Mouse (Mus musculus) gastrocnemius, postnatal 25 days (tissue): Measurements from ENCODE around the gene Gm17571. TPM values are rescaled to one million over a fixed set of nuclear protein-coding genes. Genes with fewer than 3 reads are reported as not detected.

Source experiments
- DNase-seq: peaks from one replicate; pipeline ENCODE4 v3.0.0; 2022
- long read RNA-seq, 2 experiments: library from polyadenylated mRNA; stranded (forward); transcript quantifications; one replicate each; pipeline ENCODE4 v2.0.0; 2021
- total RNA-seq, 2 experiments: library from RNA; stranded (reverse); gene quantifications; 1 replicate in 1 of 2; 2 replicates in 1 of 2; pipeline ENCODE4 v1.2.3; 2021

The Gm17571 gene
- not detected for total RNA-seq
- long read RNA-seq, experiment 1 = 0 reads
- long read RNA-seq, experiment 2 = 0 reads

DNA sequence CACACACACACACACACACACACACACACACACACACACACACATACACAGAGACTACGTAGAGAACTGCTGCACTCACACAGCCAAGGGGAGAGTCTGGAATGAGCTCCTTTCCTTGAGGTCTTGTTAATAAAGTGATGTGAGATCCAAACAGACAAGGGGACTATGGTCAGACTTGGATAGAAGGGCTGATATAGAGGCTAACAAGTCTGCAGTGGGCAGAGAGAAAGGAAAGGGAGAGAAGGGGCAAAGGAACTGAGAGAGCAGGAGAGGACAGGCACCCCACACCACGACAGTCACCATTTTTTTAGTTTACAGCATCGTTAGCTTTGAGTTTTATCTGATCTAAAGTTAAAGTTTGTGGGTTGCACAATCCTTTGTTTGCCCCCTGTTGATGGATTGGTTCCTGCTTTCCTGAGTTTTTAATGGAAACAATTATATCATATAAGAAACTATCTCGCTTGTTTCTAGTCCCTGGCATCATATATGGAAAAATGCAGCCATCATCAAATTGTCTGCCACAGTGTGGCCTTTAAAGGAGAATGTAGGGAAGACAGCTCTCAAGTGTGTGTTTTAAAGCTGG lies at the start of gene Gm17571:
TSS of gene Gm17571 (minus strand) at position 51 of the 583 bp plus-strand sequence.
- DNase-seq = no peak

- DNase-seq = no peak
Observed at GRCm38 (mm10) chr9:13495530-13495929, 49.0 kb upstream of the Gm17571 start.

DNA sequence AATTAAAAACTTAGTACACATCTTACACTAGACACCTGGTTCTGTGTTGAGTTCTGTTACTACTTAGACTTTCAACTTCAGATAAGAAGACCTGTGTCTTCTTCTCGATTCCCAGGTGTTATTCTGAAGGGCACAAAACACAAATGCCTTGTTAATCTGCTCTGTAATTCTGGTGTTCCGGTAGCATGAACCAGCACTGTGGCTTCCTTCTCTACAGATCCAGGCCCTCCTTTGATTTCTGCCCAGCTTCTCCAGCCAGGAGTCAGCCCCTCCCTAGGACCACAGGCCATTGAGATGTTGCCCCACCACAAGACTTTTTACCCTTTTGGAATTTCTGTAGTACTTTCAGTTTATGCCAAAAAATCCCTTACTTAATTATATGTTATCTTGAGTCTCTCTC lies 47.2 kb upstream of the Gm17571 start:
- no peak for DNase-seq

GRCm38 (mm10) chr9:13492807-13493206 lies 46.3 kb upstream of the Gm17571 start:
- no peak for DNase-seq

DNA sequence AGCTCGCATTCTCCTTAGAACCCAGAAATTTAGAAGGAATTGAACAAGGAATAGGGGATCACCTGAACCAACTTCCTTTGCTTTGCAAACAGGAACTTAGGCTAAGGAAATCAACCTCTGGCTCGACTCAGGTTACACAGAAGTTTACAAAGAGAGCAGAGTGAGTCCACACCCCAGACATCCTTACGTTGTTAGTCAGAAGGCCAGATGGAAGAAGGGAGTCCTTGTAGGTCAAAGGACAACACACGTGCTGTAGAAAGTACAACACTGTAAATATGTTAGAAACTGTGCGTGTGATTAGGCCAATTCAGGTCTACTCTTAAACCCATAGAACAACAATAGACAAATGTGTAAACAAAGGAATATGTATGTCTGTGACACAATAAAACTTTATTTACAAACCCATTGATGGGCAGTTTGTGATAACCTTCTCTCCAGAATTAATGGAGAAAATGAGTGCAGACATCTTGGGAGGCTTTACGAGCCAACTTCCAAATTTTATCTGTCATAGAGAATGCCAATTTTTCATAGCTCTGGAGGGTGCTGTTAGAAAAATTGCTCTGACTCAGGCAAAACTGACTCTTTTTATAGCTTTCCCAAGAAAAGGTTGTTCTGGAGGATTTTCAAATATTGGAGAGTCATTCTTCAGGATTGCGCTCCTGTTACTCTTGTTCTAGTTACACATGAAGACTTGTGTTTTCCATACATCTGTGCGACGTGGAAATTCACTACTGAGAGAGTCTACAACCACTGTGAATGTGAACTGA lies 45.5 kb upstream of the Gm17571 start:
- no peak for DNase-seq

DNA sequence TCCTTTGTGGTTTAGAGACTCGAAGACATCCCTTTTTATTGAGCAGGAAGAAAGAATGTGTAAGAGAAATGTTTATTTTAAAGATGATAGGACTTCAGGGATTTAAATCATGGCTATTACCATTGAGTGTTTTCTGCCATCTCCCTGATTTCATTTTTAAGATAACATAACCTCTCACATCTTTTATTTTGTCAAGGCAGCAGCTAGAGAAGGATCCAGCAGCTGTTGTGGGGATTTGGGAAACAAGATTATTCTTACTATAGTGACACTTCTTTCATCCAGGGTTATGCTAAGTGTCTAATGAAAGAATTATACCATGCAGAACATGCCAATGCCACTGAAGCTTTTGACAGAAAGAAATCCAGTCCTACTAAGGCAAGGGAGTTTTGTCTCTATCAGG lies 44.6 kb upstream of the Gm17571 start:
- no peak for DNase-seq

DNA sequence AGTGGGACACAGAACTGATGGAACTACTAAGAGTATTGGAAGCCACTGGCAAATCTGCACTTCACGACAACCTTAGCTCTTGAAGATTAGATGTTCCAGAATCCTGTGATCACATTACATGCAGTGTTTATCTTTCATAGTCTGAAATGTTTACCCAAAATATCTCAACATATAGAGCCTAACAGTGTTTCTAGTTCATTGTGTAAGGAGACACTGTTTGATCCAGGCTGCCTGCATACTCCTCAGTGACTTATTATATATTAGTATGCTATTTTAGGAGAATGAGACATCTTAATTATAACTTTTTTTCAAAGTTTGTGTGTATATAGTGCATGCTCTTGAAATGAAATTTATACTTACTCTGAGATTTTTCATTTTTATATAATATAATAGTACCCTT lies 39.4 kb upstream of the Gm17571 start:
- no peak for DNase-seq

- no peak for DNase-seq
Observed at GRCm38 (mm10) chr9:13484267-13485240, 38.0 kb upstream of the Gm17571 start.

DNA sequence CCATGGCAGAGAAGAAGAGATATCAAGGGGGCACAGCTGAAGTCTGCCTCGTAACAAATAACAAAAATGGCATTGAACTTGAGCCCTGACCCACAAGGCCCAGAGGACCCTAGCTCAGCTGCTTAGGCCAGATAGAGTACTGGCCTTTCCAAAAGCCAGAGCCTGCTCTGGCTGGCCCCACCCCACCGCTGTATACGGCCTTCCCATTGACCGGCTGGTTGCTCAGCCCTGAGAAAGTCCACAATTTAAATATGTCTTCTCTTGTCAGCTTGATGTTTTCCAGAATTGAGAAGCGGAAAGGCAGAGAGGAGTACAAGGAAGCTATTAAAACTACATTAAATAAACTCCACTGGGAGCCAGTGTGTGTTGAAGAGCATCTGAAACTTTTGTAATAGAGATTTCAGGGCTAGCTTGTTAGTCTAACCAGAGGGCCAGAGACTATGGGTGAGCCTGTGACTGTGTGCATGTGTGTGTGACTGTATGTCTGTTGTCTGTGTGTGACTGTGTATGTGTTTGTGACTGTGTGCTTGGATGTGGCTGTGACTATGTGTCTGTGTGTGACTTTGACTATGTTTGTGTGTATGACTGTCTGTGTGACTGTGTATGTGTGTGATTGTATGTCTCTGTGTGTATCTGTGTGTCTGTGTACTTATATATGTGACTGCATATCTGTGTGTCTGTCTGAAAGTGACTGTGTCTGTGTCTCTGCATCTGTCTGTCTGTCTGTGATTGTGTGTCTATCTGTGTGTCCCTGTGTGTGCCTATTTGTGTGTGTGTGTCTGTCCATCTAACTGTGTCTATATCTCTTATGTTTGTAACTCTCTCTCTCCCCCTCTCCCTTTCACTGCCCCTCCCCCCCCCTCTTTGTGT lies 36.9 kb upstream of the Gm17571 start:
- DNase-seq = no peak

GRCm38 (mm10) chr9:13479275-13479674 lies 32.7 kb upstream of the Gm17571 start:
- no peak for DNase-seq

DNA sequence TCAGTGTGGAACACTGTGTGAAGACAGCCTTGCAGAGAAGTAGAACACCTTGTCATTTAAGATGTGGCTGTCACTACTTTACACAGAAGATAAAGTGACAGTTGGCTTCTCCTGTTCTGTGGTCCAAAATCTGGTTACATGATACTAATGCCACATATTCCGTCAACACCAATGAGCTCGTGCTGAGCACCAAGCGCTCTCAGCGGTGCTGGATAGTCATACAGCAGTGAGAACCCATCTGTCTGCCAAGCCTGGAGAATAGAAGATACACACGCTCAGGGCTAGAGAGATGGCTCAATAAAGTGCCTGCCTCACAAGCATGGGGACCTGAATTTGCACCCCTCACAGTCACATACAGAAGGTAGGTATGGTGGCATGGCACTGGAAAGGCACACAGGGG lies 28.4 kb upstream of the Gm17571 start:
- no peak for DNase-seq

- peak; percentile 30 for DNase-seq
Observed at GRCm38 (mm10) chr9:13470013-13470412, 23.5 kb upstream of the Gm17571 start.

- DNase-seq = no peak
Observed at GRCm38 (mm10) chr9:13468778-13469177, 22.2 kb upstream of the Gm17571 start.

DNA sequence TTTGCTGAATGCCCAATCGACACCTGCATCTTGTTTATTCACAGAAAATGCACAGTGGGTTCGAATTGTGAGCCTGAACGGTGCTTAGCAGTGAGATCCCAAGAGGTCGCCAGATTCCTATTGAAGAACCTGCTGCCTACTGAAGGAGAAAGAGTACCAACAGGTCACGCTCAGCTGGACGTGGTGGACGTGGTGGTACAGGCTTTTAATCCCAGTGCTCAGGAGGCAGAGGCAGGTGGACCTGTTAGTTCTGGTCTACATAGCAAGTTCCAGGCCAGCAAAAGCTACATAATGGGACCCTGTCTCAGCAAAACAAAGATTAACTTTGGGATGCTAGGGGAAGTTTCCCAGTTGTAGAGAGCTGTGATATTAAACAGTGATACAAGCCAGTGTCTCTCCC lies 21.2 kb upstream of the Gm17571 start:
- no peak for DNase-seq

- no peak for DNase-seq
Observed at GRCm38 (mm10) chr9:13466816-13467215, 20.3 kb upstream of the Gm17571 start.

DNA sequence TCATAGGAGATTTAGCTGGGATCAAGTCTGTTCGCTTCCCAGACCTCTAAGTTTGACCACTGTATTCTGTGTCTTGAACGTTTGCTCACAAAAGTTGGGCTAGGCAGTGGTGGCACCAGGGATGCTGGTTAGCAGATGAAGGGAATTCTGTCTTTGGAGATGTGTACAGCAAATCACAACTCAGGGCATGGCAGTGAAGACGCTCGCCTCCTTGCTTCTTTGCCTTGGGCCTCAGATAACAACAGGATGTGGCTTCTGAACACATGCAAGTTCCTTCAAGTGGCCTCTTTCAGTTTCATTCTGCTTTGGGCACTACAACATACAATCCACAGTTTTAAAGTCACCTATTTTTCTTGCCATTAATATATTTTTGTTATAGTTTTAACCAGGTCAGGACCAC lies 19.8 kb upstream of the Gm17571 start:
- no peak for DNase-seq

DNA sequence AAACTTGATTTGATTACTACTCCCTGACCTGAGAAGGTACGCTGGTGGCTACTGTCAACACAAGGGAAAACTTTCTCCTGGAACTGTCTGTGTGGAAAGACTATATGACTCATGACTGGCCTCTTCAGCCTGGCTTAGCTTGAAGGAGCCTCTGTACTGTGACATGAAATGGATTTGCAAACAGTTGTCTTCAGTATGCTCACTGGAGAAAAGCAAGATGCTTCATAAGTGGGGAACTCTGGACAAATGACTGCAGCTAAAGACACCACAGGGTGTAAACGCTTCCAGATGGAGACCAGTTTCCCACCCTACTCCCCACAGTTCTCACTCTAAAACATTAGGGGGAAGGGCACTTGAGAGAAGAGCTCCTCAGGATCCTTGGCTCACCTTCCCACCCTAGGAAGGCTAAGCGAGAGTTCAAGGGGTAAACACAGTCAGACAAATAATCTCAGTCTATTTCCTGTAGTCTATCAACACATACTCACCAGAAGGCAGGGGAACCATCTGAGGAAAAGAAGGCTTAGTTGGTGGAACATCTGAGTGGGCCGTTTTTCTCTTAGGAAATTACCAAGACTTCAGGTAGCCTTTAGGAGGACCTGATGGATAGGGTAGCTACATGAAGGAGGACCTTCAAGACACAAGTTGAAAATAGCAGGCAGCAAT lies 18.9 kb upstream of the Gm17571 start:
- DNase-seq = no peak

DNA sequence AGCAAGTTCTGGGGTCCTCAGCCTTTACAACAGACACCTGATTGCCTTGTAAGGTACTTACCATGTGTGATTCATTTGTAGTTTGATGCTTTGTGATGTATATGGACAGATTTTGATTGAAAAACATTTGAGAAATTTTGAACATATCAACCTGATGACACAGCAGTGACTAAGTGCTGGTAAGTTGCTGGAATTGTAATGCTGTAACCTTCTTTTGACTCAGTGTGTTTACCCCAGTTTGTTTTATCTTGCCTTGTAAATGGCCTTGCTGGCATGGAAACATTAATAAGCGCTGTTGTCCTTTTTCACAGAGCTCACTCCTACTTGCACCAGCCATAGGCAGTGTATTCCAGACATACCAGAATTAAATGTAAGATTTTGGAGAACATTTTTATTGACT lies 14.4 kb upstream of the Gm17571 start:
- DNase-seq = no peak

GRCm38 (mm10) chr9:13460012-13460411 lies 13.5 kb upstream of the Gm17571 start:
- DNase-seq = no peak

DNA sequence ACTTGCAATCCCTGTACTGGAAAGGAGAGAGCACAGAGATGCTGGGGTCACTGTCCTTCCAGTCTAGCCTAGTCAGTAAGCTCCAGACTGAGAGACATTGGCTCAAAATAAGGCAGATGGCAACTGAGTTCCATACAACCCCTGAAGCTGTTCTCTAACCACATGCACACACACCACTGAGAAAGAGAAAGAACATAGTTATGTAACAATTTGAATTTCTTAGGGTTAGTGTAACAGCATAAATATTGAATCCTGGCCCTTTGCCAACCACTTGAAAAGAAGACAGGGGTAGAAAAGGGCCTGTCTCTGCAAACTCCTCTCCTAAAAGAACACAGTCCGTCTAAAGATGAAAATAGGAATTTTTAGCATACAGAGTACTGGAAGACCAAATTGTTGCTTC lies 12.8 kb upstream of the Gm17571 start:
- no peak for DNase-seq

DNA sequence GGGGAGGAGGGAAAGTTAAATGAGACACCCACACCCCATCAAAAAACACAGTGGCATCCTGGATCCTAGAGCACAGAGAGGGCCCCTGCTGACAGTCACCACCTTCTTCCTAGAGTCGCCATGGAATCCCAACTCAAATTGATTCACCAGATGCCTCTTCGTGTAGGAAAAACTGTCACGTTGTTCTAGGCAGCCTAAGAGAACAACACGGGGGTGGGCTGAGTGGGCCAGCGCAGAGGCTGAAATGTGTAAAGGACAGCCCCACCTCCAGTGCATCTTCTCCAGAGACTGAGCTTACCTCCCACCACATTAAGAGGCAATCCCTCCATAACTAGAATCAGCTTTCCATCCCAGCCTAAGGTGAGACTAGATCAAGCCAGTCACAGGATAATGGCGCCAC lies 11.2 kb upstream of the Gm17571 start:
- DNase-seq = no peak
